Comparison of ENCODE assay signal across 7 mouse cellular contexts in genomic region chr16:21392517-21393112, GRCm38 (mm10). TPM values are rescaled to one million over a fixed set of nuclear protein-coding genes. Genes with fewer than 3 reads are reported as not detected.
DNase-seq lines count a peak whose midpoint lies in the region; ATAC-seq lines count a peak whose summit lies in the region.

No protein-coding gene starts in this region.

- no peak overlapping the region for H3K4me3 ChIP-seq in intestine, embryonic 14.5 days (ENCODE audit: low read depth, low read length)

- ATAC-seq in intestine, embryonic 14.5 days (replicated peaks; ENCODE audit: low FRiP score, low TSS enrichment, low read depth), result peak; percentile 72

- H3K27ac ChIP-seq in intestine, embryonic 14.5 days (ENCODE audit: low read depth), result peak overlapping the region; percentile 47; the same call in 1 of the 2 replicates

- no peak overlapping the region for H3K9ac ChIP-seq in intestine, embryonic 14.5 days (ENCODE audit: low read length)

- no peaks in the 10 kb centered on the region for H3K36me3 ChIP-seq in intestine, embryonic 14.5 days (ENCODE audit: control insufficient read depth, insufficient read depth, low read length)

- DNase-seq in adrenal gland, adult (ENCODE audit: inconsistent age in 2 of 2, low spot score in 1 of 2), result peak; percentile 63 to 90
- peak; percentile 97 for DNase-seq in embryo, embryonic 10 days (ENCODE audit: low spot score)
- DNase-seq in gastrocnemius, postnatal 14 days, result peak; percentile 78
- peak; percentile 96 for DNase-seq in intestine, embryonic 14.5 days (ENCODE audit: low spot score)
- DNase-seq in left cerebral cortex, postnatal 10 days (ENCODE audit: extremely low spot score in 1 of 2, low spot score in 2 of 2), result peak; percentile 80 to 88
- peak; percentile 96 for DNase-seq in mesoderm, embryonic 11.5 days (ENCODE audit: low read depth, low spot score)
- DNase-seq in skeletal muscle tissue, adult 2 months (ENCODE audit: low read depth, low spot score), result peak; percentile 78

- 40% methylated on average over 9 of the region's 9 CpGs for WGBS in intestine, embryonic 14.5 days

- no peak overlapping the region for H3K4me2 ChIP-seq in intestine, embryonic 14.5 days (ENCODE audit: low read length)

- no peaks in the 10 kb centered on the region for H3K27me3 ChIP-seq in intestine, embryonic 14.5 days (replicated peaks; ENCODE audit: control insufficient read depth, insufficient read depth, low read length)

- no peaks in the 10 kb centered on the region for H3K9me3 ChIP-seq in intestine, embryonic 14.5 days (ENCODE audit: control insufficient read depth, low read length)

- H3K4me1 ChIP-seq in intestine, embryonic 14.5 days (replicated peaks; ENCODE audit: control insufficient read depth, insufficient read depth, low read length), result no peaks in the 10 kb centered on the region; the same call in 1 of the 2 replicates

- intact Hi-C loops in gastrocnemius, postnatal 14 days (cut with DNase I; ENCODE audit: low total_unique reads), result no loop called here
- intact Hi-C loops in left cerebral cortex, postnatal 10 days (cut with DNase I), result loop anchor here (1.0 kb wide), 1 partner anchor 188 kb away; the partner anchor contains the start of gene Ephb3

RNA-seq across cellular contexts. Expression of gene Vps8, which starts 30.3 kb away (rescaled TPM):
- 10 to 100 TPM; 10.4 to 12.6 TPM for total RNA-seq in gastrocnemius, postnatal 14 days (2021)
- polyA plus RNA-seq in intestine, embryonic 14.5 days (2014; fragmentation: Nextera tagmentation; extraction: Ambion mirVana), result 14.4 and 20.8 TPM in 2 replicates
- total RNA-seq in left cerebral cortex, postnatal 10 days (2021), result 10 to 100 TPM; 57.2 to 61.5 TPM

Comparison
In these comparisons a context has a peak if more than half of its experiments do, and no peak if none do; other contexts are left out.
1. RNA of gene Vps8, which starts 30.3 kb away (total RNA-seq): 57.2 to 61.5 TPM in left cerebral cortex, postnatal 10 days; 10.4 to 12.6 TPM in gastrocnemius, postnatal 14 days; every median in the first group is over 4 times any median in the second.
2. Peak in every context shown above with its lines, with median percentiles within 50 percentile points of each other: DNase-seq.